Mouse (Mus musculus): ENCODE data around the gene C130032M10Rik.

Gene C130032M10Rik

DNA sequence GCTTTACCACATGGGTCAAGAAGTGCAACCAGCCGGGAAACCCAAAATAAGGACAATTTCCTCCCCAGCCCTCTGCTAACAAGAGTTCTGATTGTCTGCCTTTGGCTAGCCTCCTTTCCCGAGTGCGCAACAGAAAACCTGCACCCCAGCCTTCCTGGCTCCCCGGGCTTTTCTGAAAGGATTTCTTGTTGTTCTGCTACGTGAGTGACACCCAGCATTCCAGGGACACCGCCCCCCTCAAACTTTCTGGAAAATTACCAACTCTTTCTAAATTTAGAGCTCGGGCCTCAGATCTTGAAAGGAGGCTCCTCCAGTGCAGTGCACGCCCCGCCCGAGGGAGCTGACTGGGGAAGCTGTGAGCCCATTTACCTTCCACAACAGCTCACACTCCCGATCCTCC, at the start of gene C130032M10Rik:
TSS of gene C130032M10Rik (plus strand) at position 334 of the 400 bp plus-strand sequence.
- no peak for DNase-seq

DNA sequence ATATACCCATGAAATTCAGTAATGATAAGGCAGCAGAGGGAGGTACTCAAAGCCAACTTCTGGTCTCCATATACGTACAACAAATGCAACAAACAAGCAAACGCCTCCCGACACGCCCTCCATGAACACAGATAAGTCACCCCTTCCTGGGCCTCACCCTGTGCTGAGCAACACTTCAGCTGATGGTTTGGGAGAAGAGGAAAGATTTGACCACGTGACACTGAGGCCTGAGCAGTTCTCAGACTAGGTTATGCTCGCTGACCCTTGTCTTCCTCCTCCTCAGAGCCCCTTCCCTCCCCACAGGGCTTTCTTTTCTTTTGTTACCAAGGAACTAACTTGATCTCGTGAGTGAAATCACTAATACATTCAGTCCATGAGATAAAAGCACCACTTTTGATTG, 48.6 kb upstream of the C130032M10Rik start:
- no peak for DNase-seq

DNA sequence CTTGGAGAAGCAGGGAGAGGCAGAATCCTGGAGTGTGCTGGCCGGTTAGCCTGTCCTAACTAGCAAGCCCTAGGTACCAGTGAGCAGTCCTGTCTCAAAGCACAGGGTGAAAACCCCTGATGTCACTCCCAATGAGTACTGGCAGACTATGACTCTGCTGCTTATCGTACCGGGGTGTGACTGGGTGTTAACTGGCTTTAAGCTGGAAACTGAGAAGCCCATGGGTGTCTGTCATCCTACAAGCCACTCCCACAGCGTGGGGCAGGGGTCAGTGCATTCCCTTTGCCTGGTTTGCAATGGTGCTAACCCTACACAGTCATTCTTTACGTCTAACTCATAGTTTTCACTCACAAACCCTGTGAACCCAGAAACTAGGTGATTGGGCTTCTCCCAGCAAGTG, 47.3 kb upstream of the C130032M10Rik start:
- no peak for DNase-seq

DNA sequence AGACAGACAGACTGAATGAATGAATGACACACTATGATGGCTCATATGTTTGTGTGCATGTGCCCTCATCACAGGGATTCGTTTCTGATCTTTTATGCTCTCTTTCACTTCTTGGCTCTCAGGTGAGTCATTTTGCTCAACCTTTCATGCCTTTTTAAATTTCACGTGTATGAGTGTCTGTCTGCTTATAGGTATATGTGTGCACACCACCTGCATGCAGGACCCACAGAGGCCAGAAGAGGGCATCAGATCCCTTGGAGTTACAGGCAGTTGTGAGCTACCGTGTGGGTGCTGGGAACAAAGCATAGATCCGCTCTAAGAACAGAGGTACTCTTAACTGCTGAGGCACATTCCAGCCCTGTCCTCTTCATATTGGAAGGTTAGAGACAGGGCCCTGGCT, 46.8 kb upstream of the C130032M10Rik start:
- no peak for DNase-seq

DNA sequence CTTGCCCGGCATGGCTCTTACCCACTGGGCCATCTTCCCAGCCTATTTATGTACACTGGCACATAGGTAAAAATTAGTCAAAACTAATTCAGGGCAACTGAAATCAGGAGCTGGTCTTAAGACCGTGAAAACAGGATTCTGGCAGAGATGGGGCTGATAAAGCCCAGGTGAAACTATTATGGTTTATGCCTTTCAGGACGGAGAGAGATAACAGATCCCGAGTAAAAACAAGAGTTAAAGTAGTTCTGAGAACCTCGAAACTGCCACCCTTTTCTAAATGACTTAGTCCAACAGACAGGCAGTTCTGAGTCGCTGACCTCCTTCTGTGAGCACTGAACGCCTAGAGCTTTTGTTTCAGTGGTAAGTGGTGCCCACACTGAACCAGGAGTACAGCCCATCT, 43.6 kb upstream of the C130032M10Rik start:
- DNase-seq = no peak

DNA sequence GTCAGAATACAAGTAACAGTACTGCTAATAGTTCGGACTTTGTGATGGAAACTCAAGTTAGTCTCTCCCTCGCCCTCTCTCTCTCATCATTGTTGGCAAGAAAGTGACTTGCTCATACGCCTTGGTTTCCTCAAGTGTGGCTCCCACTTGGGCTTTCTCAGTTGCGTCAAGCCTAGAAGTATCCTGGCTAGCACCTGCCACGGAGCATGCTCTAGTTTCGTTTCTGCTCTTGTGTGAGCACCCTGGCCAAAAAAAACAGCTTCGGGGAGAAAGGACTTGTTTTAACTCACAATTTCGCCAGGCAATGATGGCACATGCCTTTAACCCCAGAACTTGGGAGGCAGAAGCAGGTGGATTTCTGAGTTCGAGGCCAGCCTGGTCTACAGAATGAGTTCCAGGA, 38.5 kb upstream of the C130032M10Rik start:
- DNase-seq = no peak

DNA sequence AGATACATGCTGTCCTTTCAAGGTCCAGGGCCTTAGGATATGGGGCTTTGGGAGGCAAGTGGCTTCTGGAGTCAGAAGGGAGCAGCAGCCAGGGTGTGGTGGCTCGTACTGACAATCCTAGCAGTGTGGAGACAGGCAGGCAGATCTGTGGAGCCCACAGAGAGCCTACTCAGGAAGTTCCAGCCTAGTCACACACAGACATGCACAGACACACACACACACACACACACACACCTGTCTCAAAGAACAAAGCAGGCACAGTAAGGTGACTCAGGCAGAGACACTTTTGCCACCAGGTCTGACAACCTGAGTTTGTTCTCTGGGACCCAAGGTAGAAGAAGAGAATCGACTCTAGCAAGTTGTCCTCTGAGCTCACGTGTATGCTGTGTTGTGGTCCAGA, 34.6 kb upstream of the C130032M10Rik start:
- DNase-seq = no peak

DNA sequence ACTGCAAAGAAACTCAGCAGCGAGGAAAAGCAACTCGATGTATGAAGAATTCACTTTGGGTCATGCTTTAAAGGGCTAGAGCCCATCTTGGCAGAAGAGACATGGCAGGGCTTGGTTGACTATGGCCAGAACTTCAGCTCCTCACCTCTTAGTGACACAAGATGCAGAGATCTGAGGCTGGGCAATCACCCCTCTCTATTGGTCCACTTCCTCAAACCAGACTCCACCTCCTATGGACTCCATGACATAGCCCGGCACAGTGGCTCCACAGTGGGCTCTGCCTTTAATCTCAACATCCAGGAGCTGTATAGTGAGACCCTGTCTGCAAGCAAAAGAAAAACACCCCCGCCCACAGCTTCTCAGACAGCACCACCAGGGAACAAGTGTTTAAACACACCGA, 30.7 kb upstream of the C130032M10Rik start:
- DNase-seq = no peak

DNA sequence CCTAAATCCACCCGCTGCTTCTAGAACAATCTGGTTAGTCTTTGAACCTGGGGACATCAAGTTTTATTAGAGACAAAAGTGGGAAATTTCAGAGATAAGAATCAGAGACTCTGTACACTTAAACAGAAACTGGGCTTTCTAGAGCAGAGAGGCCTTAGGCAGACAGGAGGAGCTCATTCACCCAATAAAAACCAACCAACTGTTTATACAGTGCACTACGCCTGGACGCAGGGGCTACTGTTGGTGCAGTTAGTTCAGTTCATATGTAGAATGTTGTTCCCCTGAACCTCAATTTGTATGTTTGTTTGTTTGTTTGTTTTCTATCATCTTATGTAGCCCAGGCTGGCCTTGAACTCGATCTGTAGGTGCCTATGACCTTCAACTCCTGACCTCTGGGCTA, 28.7 kb upstream of the C130032M10Rik start:
- no peak for DNase-seq

DNA sequence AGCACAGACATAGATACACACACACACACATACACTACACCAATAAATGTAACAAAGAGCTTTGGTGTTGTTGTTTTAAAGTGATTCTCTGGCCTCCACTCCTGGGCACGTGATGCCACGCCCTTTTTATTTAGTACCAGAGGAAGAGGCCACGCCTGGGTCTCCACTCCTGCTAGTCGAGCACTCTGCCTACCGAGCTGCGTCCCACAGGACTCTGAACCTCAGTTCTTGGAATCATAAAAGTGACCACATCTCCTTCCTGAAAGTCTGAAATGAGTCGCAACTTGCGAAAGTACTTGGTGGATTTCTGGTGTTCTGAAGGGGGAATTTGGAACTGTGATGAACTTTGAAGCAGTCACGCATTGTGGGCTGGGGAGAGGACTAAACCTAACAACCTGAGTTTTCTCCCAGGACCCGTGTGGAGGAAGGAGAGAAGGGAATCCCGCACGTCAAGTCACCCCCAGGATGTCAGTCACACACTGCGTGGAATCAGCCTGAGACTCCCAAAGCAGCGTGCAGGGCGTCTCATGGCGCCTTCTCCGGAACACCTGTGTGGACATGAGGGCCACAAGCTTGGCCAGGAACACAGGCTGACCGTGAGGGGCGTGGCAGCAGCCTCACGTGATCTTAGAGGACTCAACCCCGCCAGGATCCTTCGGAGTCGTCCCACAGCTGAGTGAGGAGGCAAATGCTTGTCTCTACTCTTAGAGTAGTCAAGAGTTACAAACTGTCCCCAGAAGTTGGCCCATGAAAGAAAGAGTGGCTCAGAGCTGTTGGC, 27.8 kb upstream of the C130032M10Rik start:
- DNase-seq = no peak

DNA sequence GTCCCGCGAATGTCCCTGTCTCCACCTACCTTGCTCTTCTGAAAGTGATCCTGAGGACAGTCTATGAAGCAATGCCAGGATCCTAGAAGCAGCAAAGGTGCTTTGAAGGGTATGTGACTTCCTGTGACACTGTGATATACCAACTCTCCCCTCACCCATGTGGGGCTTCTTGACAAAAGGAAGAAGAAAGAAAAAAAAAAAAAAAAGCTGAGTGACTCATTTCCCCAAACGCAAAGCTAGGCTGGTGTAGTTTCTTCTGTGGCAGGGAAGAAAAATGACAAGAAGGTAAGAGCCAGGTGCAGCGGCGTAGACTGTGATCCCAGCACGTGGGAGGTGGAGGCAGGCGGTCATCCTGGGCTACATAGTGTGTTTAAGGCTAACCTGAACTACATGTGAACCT, 19.0 kb upstream of the C130032M10Rik start:
- DNase-seq = no peak

DNA sequence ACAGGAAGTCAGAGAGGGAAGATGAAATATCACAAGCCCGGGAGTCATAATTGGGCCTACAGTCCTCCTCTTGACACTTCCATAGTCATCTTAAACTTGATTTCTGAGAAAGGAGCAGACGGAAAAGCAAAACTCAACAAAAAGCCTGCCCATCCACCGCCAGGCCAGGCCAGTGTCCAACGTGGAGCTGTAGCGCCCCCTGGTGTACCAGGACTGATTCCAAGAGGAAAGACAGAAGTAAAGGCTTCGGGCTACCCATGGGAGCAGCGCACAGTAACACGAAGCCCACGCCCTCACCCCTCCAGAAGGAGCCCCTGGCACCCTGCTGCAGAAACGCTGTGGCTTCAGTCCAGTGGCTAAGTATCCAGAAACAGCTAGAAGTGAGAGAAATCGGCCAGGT, 17.3 kb upstream of the C130032M10Rik start:
- DNase-seq = peak; percentile 27

DNA sequence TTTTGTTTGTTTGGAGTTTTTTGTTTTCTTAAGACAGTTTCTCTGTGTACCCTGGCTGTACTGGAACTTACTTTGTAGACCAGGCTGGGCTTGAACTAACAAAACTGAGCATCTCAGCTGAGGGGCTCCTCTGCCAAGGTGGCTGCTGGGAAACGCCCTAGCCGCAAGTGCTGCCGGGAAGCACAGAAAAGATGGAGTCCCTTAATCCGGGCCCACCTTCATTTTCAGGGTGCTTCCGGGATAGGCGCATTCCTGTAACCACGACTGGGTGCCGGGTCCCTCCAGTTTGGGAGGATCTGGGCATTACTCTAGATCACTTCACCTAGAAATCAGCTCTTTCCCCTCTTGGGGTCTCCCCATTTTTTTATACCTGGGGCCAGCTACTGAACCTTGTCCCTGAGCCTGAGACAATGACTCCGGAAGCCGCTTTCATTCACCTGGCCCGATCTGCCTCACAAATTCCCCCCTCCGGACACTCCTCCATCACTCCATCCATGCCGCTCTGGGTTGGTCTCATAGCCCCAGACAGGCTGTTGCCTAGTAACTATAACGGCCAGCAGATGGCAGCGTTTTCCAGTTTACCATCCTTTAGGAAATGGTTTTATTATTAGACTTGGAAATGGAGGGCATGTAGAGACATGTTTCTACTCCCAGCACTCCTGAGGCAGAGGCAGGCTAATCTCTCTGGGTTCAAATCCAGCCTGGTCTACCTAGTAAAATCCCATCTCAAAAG, 15.5 kb upstream of the C130032M10Rik start:
- DNase-seq = no peak

DNA sequence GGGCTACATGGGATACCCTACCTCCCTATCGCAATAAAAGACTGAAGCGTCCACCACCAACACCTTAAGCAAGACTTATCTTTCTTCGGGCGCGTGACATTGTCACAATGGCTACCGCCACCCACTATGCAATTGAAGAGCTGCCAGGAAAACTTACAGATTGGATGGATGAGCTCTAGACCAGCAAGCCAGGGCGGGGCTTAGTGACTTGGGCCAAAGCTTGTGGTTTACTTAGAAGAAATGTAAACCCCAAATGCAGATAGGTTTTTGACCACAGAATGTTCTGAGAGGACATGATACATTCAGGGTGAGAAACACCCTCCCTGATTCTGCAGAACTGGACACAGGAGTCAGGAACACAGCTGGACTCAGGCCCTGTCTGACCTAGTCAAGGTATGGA, 14.4 kb upstream of the C130032M10Rik start:
- DNase-seq = no peak

DNA sequence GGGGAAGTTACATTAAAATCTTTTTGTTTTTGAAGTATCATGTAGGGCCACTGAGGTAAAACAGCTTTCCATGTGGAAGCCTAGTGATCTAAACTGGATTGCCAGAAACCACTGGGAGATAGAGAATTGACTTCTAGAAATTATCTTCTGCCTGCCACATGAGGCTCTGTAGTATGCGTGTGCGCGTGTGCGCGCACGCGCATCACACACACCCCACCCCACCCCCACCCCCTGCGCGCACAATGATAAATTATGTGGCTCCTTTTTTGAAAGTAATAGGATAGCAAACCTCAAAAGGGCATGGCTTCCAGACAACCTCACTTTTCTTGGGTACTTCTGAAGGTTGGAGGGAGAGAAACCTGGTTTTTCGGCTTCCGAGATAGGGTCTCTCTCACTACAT, 13.6 kb upstream of the C130032M10Rik start:
- DNase-seq = no peak

DNA sequence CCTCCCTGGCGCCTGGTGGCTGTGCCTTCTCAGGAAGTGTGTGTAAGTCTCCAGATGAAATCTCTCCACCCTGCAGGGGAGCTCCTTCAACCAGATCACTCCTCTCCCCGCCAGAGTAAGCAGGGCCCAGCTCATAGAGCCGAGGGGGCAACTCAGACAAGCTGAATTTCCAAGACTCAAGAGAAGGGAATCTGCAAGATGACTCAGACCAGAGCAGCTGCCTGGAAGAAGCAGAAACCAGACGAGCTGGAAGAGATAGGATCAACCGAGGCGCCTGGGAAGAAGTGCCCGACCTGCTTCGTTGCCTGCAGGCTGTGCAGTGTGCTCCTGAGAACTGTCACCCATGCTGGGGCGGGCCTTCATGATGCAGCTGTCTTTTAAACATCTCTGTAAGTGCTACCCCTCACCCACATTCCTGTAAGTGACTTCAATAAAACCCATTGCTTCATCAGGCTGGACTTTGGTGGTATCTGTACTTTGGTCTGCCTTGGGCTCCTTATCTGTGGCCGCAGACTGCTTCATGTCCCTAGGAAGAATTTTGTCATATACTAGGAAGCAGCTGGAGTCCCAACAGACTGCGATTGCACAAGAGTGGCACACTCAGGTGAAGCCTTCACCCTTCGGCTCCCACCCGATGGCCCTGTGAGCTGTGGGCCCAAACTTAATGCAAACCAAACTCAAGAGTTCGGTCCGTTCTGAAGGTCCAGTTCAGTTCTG, 12.6 kb upstream of the C130032M10Rik start:
- no peak for DNase-seq

DNA sequence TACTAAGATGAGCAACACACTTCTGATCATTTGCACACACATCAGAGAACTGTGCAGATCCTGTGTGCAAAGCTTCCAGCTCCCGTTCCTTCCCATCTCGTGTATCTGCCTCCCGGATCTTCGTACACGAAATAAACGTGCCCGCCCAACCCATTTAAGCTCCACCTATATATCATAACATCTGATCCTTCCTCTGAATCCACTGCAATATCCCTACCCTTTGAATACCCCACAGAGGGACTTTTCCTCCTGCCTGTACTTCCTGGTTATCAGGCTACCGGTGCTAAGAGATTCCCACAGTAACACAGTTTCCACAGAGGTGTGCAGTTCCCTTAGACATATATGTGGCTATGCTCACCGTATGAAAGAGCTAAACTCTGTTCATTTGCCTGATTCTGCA, 10.7 kb upstream of the C130032M10Rik start, which contains the start of gene Ccr4:
TSS of gene Ccr4 (minus strand) at position 101 of the 400 bp plus-strand sequence.
- no peak for DNase-seq

DNA sequence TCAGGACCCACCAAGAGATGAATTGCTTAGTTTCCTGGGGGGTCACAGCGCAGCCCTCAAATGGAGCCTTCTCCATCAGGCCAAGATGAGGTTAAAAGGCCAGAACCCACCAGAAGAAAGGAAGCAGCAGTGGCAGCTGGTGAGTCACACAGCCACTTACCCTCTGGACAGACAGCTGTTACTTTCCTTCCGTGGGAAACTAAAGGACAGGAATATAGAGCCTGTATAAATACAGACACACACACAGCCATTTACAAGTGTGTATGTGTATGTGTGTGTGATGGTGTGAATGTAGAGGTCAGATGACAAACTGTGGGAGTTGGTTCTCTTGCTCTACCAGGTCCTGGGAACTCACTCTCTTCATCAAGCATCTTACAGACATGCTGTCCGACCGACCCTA, 8.9 kb upstream of the C130032M10Rik start:
- DNase-seq = no peak

DNA sequence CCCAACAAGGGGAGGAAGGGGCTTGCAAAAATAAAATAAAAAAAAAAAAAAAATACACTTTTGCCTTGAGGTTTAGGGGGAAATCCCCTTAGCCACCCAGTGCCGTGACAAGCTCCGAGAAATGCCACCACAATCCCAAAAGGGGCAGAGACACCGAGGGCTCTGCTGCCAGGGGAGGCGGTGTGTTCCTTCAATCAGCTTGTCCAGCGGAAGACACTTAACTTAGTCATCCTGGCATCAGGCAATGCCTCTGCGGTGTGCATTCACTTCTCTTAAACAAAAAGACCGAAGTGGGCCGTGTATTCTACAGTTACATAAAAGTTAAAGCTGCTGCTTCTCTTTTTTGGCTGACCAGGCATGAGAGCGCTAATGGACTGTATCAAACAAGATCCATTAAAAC, 8.1 kb upstream of the C130032M10Rik start:
- no peak for DNase-seq

DNA sequence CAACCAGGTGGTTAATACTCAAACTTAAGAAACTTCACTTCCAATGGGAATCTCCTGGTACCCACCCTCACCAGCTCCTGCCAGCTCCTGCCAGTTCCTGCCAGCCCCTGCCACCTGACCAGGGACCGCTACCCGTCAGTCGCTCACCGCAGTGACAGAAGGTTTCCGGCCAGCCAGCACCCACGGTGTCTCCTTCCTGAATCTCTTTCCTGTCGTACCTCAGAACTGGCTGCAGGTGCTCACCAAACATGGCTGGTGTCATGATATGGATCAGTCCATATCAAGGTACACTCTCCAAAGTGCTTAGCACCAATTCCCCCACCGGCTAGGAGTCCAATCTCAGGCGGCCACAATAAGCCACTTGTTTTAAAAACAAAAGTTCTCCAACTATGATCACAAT, 5.7 kb upstream of the C130032M10Rik start:
- no peak for DNase-seq

DNA sequence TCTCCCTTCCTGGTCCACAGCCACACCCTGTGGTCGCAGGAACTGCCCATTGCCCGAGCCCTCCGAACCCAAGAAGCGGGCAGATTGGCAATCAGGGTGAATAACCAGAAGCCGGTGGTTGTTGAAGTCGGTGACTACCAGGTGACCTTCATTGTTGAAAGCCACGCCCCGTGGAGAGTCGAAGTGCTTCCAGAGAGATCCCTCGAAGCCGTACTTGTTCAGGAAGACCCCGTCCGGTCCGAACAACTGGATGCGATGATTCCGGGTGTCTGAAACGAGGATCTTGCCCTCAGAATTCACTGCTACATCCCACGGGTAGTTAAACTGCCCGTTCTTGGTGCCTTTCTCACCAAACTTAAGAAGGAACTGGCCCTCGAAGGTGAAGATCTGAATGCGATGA, 2.7 kb upstream of the C130032M10Rik start:
- DNase-seq = no peak

DNA sequence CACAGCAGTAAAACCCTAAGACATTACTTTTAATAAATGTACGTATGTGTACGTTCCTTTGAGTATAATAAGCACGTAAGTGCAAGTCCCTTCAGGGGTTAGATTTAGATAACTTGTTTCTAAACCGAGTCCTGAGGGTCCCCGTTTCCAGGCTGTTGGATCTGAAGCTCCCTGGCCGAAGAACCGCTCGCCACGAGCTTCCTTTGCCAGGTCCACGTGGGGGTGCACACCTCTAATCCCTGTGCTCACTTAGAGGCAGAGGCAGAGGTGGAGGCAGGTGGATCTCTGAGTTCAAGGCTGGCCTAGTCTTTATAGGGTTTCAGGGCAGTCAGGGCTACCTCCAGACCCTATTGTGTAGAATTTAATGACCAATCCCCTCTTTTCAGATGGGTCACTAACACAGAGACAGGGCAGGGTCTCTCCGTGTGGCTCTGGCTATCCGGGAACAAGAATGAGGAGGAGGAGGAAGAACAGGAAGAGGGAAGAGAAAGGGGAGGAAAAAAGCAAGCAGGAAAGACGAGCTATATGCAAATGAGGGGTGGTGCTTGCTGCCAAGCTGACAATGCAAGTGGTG, 2.5 kb downstream of the C130032M10Rik start:
- DNase-seq = no peak

DNA sequence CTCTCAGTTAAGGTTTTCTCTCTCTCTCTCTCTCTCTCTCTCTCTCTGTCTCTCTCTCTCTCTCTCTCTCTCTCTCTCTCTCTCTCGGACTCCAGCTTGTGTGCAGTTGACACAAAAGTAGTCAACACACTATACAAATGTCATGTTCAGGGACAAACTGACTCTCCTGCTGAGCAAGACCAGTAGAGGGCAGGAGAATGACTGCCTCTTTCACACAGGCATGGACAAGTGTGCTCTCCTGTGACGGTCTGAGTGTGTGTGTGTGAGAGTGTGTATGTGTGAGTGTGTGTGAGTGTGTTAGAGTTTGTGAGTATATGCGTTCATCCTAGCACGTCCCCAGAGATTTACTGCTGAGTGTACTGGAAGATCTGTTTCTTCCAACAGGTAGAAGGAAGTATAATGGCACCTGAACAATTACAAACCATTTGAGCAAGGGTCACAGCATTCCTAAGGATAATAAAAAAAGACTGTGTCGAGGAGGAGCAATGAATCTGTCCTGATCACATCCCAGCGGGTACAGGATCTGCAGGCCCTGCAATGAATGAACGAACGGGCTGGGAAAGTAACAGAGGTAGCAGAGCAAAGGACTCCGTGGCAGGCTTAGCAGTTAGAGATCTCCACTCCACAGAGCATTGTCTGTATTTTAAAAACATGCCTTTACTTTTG, 3.4 kb downstream of the C130032M10Rik start:
- no peak for DNase-seq
